ENCODE assay signal across 24 mouse cellular contexts in genomic region chr16:52931978-52932377, GRCm38 (mm10).
DNase-seq lines count a peak whose midpoint lies in the region; ATAC-seq and TF ChIP-seq lines count a peak whose summit lies in the region.
"Had no signal": no experiment of that assay in that cellular context is flagged by ENCODE, and none has a peak within 500 bp of the region (broad histone marks: within the 10 kb centered on the region; RNA-seq: fewer than 3 reads in every experiment).

No protein-coding gene starts in this region.

- H3K27me3 ChIP-seq in CH12.LX (replicated peaks): no peaks in the 10 kb centered on the region
- H3K27me3 ChIP-seq: forebrain, embryonic 13.5 days; hindbrain, embryonic 12.5 days; hindbrain, embryonic 15.5 days had no signal

- no peak for DNase-seq in frontal cortex, postnatal 36 days (ENCODE audit: low spot score in 2 of 2)
- peak; percentile 63 for DNase-seq in CH12.LX (ENCODE audit: extremely low read depth)
- DNase-seq in c-Kit-positive CD71-positive TER-119-positive erythroid progenitor cells, embryonic 14.5 days (ENCODE audit: low spot score): no peak
- DNase-seq in adrenal gland, postnatal 25 days: no peak
- DNase-seq in kidney, postnatal 4 days: no peak
- DNase-seq: adrenal gland, adult 8-10 months; adrenal gland, postnatal 36 days; cerebellum, adult 11-12 months; cerebellum, adult 8-10 months; cerebellum, postnatal 10 days; cerebellum, postnatal 36 days; gastrocnemius, postnatal 25 days; heart, adult 2 months had no signal

- H3K9me3 ChIP-seq in CH12.LX (replicated peaks; ENCODE audit: low read length): no peaks in the 10 kb centered on the region
- H3K9me3 ChIP-seq: forebrain, embryonic 10.5 days; forebrain, embryonic 13.5 days; heart, embryonic 10.5 days; hindbrain, embryonic 12.5 days; hindbrain, embryonic 15.5 days had no signal

- H3K4me2 ChIP-seq in CH12.LX (ENCODE audit: insufficient read depth, low read depth, poor library complexity, severe bottlenecking): no peak overlapping the region
- H3K4me2 ChIP-seq: forebrain, embryonic 13.5 days; hindbrain, embryonic 12.5 days; hindbrain, embryonic 15.5 days had no signal

- H3K4me3 ChIP-seq in CH12.LX (replicated peaks in 1 of 3; ENCODE audit: low read depth in 2 of 3, low read length in 2 of 3, poor library complexity in 1 of 3): no peak overlapping the region
- H3K4me3 ChIP-seq: forebrain, embryonic 10.5 days; forebrain, embryonic 13.5 days; heart, adult 2 months; heart, embryonic 10.5 days; hindbrain, embryonic 12.5 days; hindbrain, embryonic 15.5 days had no signal

- no peaks in the 10 kb centered on the region for H3K36me3 ChIP-seq in CH12.LX (replicated peaks in 1 of 2; ENCODE audit: control insufficient read depth in 1 of 2, insufficient read depth in 1 of 2, low read length in 1 of 2)
- H3K36me3 ChIP-seq: forebrain, embryonic 10.5 days; heart, embryonic 10.5 days; hindbrain, embryonic 12.5 days; hindbrain, embryonic 15.5 days had no signal

- no peak; the same call in 1 of the 2 replicates for TF ChIP-seq RAD21 in CH12.LX (IDR thresholded peaks at IDR 0.05; ENCODE audit: low read depth, low read length)

- in situ Hi-C loops in CH12.LX (cut with MboI; ENCODE audit: low pct_ligation_motif_present, low pct_unique_long_range_greater_than_20kb, low sequenced_read_pairs): loop anchor here (25.0 kb wide), 1 partner anchor 470 kb away; the partner anchor contains the start of gene Alcam

- ATAC-seq in frontal cortex, adult (ENCODE audit: low TSS enrichment): peak; percentile 70
- peak; percentile 93 for ATAC-seq in granulocyte monocyte progenitor cell, adult 5-6 weeks (replicated peaks; ENCODE audit: poor library complexity, severe bottlenecking)
- ATAC-seq: activated CD4-positive, CD25-positive, alpha-beta regulatory T cell, adult 4 months; CD4-positive, CD25-positive, alpha-beta regulatory T cell, adult 4 months; forebrain, embryonic 13.5 days; forebrain, embryonic 16.5 days; intestine, embryonic 16.5 days had no signal

- peaks cover 0 to 13% of the 10 kb centered on the region in 2 experiments; a peak in 2 of 4 replicates for H3K4me1 ChIP-seq in CH12.LX (ENCODE audit: control insufficient read depth in 1 of 2, insufficient read depth in 2 of 2)
- H3K4me1 ChIP-seq: forebrain, embryonic 10.5 days; forebrain, embryonic 13.5 days; heart, embryonic 10.5 days; hindbrain, embryonic 12.5 days; hindbrain, embryonic 15.5 days had no signal

- TF ChIP-seq CTCF in CH12.LX (conservative IDR thresholded peaks at IDR 0.05 in 1 of 2, IDR thresholded peaks at IDR 0.05 in 1 of 2; ENCODE audit: low read depth in 2 of 2, low read length in 2 of 2): no peak

- dilution Hi-C loops in CH12.LX (cut with MboI; ENCODE audit: extremely low pct_ligation_motif_present, extremely low pct_unique_long_range_greater_than_20kb, low sequenced_read_pairs): no loop called here

- peak; percentile 86 for TF ChIP-seq EP300 in CH12.LX (IDR thresholded peaks at IDR 0.05; ENCODE audit: low read length)

- no peaks in the 10 kb centered on the region for H3K79me2 ChIP-seq in CH12.LX (replicated peaks; ENCODE audit: control insufficient read depth, extremely low read depth, insufficient read depth, poor library complexity, severe bottlenecking)

- no peak overlapping the region for H3K9ac ChIP-seq in CH12.LX (ENCODE audit: insufficient read depth, low read depth)
- H3K9ac ChIP-seq: forebrain, embryonic 13.5 days; hindbrain, embryonic 12.5 days; hindbrain, embryonic 15.5 days had no signal

- TF ChIP-seq POLR2A in CH12.LX (IDR thresholded peaks at IDR 0.05; ENCODE audit: low read depth, low read length): no peak

- H3K27ac ChIP-seq in CH12.LX (ENCODE audit: insufficient read depth, low read depth): no peak overlapping the region
- H3K27ac ChIP-seq: forebrain, embryonic 10.5 days; forebrain, embryonic 13.5 days; heart, adult 2 months; heart, embryonic 10.5 days; hindbrain, embryonic 12.5 days; hindbrain, embryonic 15.5 days had no signal

TF ChIP-seq in CH12.LX, 34 proteins besides CTCF, POLR2A, EP300 and RAD21:
- TF ChIP-seq ZKSCAN1 (IDR thresholded peaks at IDR 0.05; ENCODE audit: borderline replicate concordance, low read depth, low read length) (no peak), GABPA (IDR thresholded peaks at IDR 0.05; ENCODE audit: insufficient replicate concordance, low read depth, low read length) (no peak), CHD2 (IDR thresholded peaks at IDR 0.05; ENCODE audit: low read length) (0 out of 2 replicates have a peak, but pooled peaks have one; percentile 34), JUN (IDR thresholded peaks at IDR 0.05; ENCODE audit: insufficient read depth, low read depth, low read length) (peak; percentile 44), BHLHE40 (IDR thresholded peaks at IDR 0.05; ENCODE audit: low read depth, low read length) (peak; percentile 15; the same call in 1 of the 2 replicates), IRF4 (IDR thresholded peaks at IDR 0.05; ENCODE audit: low read depth, low read length) (peak; percentile 73), NELFE (IDR thresholded peaks at IDR 0.05; ENCODE audit: low read depth, low read length) (no peak), ETS1 (conservative IDR thresholded peaks at IDR 0.05; ENCODE audit: low read depth, low read length) (peak; percentile 50; the same call in 1 of the 2 replicates), TBP (conservative IDR thresholded peaks at IDR 0.05; ENCODE audit: low read depth, low read length) (no peak), JUND (conservative IDR thresholded peaks at IDR 0.05; ENCODE audit: low read depth, low read length) (peak; percentile 66), ZMIZ1 (IDR thresholded peaks at IDR 0.05; ENCODE audit: low read depth, low read length) (no peak)
